Mouse (Mus musculus): ENCODE data around the gene Myh2.

DNA sequence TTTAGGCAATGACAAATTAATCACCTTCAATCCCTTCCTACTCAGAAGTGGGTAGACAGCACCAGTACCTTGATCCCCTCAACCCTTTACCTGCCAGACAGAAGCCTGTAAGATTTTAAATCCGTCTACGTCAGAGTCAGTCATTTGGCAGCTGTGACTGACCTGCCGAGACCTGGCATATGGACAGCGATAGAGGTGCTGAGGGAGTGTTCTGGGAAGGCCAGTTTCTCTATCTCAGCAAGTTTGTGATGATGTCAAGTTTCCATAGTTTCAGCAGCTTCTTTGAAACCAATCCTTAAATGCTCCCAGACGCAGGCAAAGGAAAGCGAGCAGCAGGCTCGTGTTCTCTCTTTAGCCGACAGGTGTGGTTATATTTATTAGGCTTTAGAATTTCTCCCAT is 31.3 kb upstream of the Myh2 start:
- TF ChIP-seq CTCF (IDR thresholded peaks at IDR 0.05; ENCODE audit: control insufficient read depth, insufficient read depth, low read length) = no peak
- TF ChIP-seq POLR2A (IDR thresholded peaks at IDR 0.05; ENCODE audit: borderline replicate concordance, control insufficient read depth, low read depth, low read length) = no peak
